Mouse (Mus musculus): Measurements from ENCODE around the gene Mrgpra1.
"Not testable (repeated sequence)": the region's sequence is repeated elsewhere in the genome, so short reads cannot be mapped to it uniquely, and the experiment has no call there.

Mrgpra1 gene

DNA sequence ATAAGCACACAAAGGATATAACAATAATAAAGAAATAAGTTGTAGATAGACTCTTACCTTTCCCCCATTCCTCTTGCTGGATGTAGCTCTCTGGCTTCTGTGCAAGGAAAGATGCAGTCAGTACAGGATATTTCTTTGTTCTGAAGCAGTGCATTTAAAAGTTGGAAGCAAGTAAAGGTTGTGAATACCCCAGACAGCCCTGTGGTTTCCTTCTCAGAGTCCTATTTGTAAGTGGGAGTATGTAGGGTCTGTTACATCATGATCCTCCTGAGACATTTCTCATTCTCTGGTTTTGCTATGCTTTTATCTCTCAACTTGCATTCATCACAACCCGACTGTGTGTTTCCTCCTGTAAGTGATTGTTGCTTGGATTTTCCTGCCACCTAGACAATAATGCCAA, at the start of gene Mrgpra1:
Gene Mrgpra1, minus strand, starts transcription at position 101 of the 400 bp plus-strand sequence.
- no peak for DNase-seq (ENCODE audit: low spot score in 2 of 2)

DNA sequence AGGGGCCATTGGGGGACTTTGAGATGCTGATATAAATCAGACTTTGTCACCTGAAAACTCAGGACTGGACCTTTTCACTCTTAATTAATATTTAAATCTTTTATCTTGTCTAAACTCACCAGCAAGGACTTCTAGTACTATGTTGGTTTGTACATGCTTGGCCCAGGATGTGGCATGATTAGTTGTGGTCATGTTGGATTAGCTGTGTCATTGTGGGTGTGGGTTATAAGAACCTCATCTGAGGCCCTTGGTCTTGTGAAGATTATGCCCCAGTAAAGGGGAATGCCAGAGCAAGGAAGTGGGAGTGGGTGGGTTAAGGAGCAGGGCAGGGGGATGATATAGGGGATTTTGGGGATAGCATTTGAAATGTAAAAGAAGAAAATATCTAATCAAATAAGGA, 47.1 kb upstream of the Mrgpra1 start:
- no peak for DNase-seq (ENCODE audit: low spot score in 2 of 2)

DNA sequence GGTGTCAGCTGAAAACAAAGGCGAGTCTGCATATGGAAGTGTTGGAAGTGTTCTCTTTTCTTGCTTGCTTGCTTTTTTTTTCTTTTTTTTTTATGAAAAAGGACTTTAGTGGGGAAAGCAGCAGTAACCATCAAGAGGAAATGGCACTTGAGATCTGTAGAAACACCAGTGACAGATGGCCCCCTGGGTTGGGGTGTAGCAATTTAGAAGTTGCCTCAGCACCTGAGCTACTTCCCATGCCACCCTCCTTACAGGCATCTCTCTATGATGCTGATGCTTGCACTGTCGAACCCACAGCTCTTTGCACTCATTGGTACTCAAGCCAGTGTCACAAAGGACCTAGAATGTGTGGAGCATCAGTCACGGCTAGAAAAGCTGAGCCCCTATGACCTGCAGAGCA, 5.6 kb downstream of the Mrgpra1 start:
- no peak for DNase-seq (ENCODE audit: low spot score in 2 of 2)

DNA sequence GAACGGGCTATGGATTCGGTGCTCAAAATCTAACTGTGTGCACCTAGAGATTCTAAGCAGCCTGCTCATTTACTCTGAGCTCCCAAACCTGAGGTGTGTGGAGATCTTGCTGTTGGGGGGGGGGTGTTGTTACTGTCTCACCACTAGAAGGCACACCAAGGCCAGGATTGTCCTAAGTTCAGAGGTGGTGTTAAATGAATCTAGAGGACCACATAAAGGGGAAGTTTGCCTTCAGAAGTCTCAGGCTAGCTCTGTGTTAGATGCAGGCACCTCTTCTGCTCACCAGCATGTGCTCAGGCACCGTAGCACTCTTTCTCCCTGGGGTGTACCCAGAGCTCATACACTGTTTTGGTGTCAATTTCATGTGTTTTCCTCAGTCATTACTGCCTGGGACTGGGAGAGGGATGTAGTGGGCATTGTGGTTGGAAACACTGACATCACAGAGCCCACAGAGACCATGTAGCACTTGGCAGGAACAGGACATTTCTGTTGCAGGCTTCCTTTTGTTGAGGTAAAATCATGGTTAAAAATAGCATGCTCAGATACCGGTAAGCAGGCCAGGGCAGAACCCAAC, 8.0 kb downstream of the Mrgpra1 start:
- DNase-seq (ENCODE audit: low spot score in 2 of 2), result no peak

DNA sequence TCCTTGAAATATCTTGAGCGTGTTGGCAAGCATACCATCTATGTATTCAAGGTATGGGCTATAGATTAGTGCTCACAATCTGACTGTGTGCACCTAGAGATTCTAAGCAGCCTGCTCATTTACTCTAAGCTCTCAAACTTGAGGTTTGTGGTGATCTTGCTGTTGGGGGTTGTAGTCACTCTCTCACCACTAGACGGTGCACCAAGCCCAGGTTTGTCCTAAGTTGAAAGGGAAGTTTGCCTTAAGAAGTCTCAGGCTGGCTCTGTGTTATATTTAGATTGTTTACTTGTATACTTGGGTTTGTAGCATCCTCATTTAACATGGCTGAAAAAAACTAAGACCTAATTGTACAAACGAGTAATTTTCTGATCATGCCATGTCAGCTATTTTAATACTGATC, 12.2 kb downstream of the Mrgpra1 start:
- not testable (repeated sequence) for DNase-seq (ENCODE audit: low spot score in 2 of 2)

DNA sequence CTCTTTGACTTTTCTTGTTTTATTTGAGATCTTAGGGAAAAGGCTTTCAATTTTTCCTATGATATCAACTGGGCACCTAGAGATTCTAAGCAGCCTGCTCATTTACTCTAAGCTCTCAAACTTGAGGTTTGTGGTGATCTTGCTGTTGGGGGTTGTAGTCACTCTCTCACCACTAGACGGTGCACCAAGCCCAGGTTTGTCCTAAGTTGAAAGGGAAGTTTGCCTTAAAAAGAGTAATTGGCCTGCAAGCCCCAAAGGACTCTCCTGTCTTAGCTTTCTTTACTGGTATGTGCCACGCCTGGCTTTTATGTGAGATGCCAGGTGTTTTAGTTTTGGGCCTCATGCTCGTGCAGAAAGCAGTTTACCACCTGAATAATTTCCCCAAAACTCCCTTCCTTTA, 12.7 kb downstream of the Mrgpra1 start:
- DNase-seq (ENCODE audit: low spot score in 2 of 2), result not testable (repeated sequence)

DNA sequence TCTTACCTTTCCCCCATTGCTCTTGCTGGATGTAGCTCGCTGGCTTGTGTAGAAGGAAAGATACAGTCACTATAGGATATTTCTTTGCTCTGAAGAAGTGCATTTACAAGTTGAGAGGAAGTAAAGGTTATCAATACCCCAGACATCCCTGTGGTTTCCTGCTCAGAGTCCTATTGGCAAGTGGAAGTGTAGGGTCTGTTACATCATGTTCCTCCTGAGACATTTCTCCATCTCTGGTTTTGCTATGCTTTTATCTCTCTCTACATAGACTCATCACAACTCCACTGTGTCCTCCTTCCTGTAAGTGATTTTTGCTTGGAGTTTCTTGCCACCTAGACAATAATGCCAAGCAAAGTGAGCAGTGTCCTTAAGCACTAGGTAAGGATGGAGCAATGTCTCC, 35.7 kb downstream of the Mrgpra1 start:
- DNase-seq (ENCODE audit: low spot score in 2 of 2), result no peak

DNA sequence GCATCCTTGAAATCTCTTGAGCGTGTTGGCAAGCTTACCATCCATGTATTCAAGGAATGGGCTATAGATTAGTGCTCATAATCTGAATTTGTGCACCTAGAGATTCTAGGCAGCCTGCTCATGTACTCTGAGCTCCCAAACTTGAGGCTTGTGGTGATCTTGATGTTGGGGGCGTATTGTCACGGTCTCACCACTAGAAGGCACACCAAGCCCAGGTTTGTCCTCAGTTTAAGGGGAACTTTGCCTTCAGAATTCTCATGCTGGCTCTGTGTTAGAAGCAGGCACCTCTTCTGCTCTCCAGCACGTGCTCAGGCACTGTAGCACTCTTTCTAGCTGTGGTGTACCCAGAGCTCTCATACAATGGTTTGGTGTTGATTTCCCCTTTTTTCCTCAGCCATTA, 41.8 kb downstream of the Mrgpra1 start:
- no peak for DNase-seq (ENCODE audit: low spot score in 2 of 2)

DNA sequence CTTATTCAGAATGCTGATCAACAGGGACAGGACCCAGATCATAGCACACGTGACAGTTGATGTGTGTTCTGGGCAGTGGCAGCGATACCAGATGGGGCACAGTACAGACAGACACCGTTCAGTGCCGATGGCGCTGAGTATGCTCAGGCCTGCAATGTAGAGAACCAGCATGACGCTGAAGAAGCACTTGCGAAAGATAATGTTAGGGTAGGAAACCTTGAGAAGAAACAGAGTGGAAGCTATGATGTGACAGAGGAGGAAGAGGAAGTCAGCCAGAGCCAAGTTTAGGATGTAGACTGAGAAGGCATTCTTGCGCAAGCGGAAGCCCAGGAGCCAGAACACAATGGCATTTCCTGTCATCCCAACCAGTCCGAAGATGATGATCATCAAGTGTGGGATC, 44.2 kb downstream of the Mrgpra1 start:
- no peak for DNase-seq (ENCODE audit: low spot score in 2 of 2)

DNA sequence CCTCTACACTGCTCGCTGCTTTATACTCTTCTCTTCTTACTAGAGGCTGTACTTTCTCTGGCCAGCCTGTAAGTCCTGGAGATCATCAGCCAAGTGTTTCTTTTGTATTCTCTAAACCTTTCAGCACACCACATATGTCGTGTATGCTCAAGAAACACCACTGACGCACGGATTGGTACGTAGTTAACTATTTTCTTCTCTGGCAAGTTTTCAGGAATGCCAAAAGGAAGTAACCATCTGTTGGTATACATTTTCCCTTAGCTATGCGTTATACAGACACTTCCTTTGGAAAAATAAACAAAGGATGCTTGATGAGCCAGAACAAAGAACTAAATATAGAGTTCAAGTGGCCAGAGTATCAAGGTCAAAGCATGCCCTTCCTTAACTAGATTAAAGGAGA, 49.4 kb downstream of the Mrgpra1 start:
- DNase-seq (ENCODE audit: low spot score in 2 of 2), result not testable (repeated sequence)

DNA sequence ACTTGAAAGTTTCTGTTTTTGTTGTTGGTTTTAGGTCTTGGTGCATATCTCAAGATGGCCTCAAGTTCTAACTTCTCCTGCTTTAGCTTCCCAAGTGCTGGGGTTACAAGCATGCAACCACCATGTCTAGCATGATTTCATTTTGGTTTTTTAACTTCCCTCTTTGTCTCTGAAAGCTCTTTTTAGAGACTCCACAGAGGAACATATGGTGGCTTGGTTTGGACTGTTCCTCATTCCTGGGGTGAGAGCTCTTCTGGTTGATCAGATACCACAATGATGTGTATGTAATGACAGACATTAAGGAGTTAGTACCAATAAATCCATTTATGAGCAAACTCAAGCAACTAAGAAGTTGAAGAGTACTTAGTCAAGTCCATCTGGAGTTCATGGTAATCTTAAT, 54.4 kb downstream of the Mrgpra1 start:
- not testable (repeated sequence) for DNase-seq (ENCODE audit: low spot score in 2 of 2)

All from right cerebral cortex, postnatal 36 days (tissue).